Mouse (Mus musculus): ENCODE measurements around the gene Flrt2.
"Not testable (repeated sequence)": the region's sequence is repeated elsewhere in the genome, so short reads cannot be mapped to it uniquely, and the experiment has no call there.

DNA sequence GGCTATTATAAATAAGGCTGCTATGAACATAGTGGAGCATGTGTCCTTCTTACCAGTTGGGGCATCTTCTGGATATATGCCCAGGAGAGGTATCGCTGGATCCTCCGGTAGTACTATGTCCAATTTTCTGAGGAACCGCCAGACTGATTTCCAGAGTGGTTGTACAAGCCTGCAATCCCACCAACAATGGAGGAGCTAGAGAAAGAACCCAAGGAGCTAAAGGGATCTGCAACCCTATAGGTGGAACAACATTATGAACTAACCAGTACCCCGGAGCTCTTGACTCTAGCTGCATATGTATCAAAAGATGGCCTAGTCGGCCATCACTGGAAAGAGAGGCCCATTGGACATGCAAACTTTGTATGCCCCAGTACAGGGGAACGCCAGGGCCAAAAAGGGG lies 44.8 kb upstream of the Flrt2 start:
- TF ChIP-seq EP300, CTCF (IDR thresholded peaks at IDR 0.05; ENCODE audit: low read depth): not testable (repeated sequence)
